Mouse (Mus musculus): ENCODE data around the gene Hoxc5.

Hoxc5 gene

GRCm38 (mm10) chr15:102990461-102991397, 23.5 kb downstream of the Hoxc5 start, which contains the start of gene Hoxc8:
Gene Hoxc8 (plus strand): TSS chr15:102990607.
- no peak for DNase-seq (ENCODE audit: low spot score)

GRCm38 (mm10) chr15:102991782-102992181, 24.5 kb downstream of the Hoxc5 start:
- DNase-seq (ENCODE audit: low spot score): no peak

GRCm38 (mm10) chr15:102992206-102992605, 25.0 kb downstream of the Hoxc5 start:
- DNase-seq (ENCODE audit: low spot score): no peak

- DNase-seq (ENCODE audit: low spot score): no peak
These were observed 25.6 kb downstream of the Hoxc5 start for GRCm38 (mm10) chr15:102992863-102993262.

- DNase-seq (ENCODE audit: low spot score): no peak
These were observed 29.3 kb downstream of the Hoxc5 start for GRCm38 (mm10) chr15:102996548-102996947.

- no peak for DNase-seq (ENCODE audit: low spot score)
These were observed 30.2 kb downstream of the Hoxc5 start for GRCm38 (mm10) chr15:102997431-102997830.

GRCm38 (mm10) chr15:102997939-102998355, 30.7 kb downstream of the Hoxc5 start, which contains the start of gene Hoxc6:
Gene Hoxc6 (plus strand): TSS chr15:102998257.
- no peak for DNase-seq (ENCODE audit: low spot score)

GRCm38 (mm10) chr15:102998608-102999182, 31.5 kb downstream of the Hoxc5 start:
- no peak for DNase-seq (ENCODE audit: low spot score)

- peak; percentile 69 for DNase-seq (ENCODE audit: low spot score)
These were observed 32.1 kb downstream of the Hoxc5 start for GRCm38 (mm10) chr15:102999183-102999831.

GRCm38 (mm10) chr15:102999955-103000354, 32.7 kb downstream of the Hoxc5 start:
- no peak for DNase-seq (ENCODE audit: low spot score)

- DNase-seq (ENCODE audit: low spot score): no peak
These were observed 33.3 kb downstream of the Hoxc5 start for GRCm38 (mm10) chr15:103000501-103000901.

GRCm38 (mm10) chr15:103001370-103001769, 34.1 kb downstream of the Hoxc5 start:
- DNase-seq (ENCODE audit: low spot score): no peak

- DNase-seq (ENCODE audit: low spot score): no peak
These were observed 34.9 kb downstream of the Hoxc5 start for GRCm38 (mm10) chr15:103002156-103002555.

- no peak for DNase-seq (ENCODE audit: low spot score)
These were observed 35.7 kb downstream of the Hoxc5 start for GRCm38 (mm10) chr15:103002821-103003448.

- no peak for DNase-seq (ENCODE audit: low spot score)
These were observed 38.1 kb downstream of the Hoxc5 start for GRCm38 (mm10) chr15:103005308-103005707.

GRCm38 (mm10) chr15:103005797-103006196, 38.6 kb downstream of the Hoxc5 start:
- no peak for DNase-seq (ENCODE audit: low spot score)

- DNase-seq (ENCODE audit: low spot score): no peak
These were observed 39.1 kb downstream of the Hoxc5 start for GRCm38 (mm10) chr15:103006326-103006725.

GRCm38 (mm10) chr15:103009265-103010111, 42.2 kb downstream of the Hoxc5 start:
- DNase-seq (ENCODE audit: low spot score): no peak

GRCm38 (mm10) chr15:103010112-103010846, 43.0 kb downstream of the Hoxc5 start:
- DNase-seq (ENCODE audit: low spot score): no peak

- DNase-seq (ENCODE audit: low spot score): no peak
These were observed 43.8 kb downstream of the Hoxc5 start for GRCm38 (mm10) chr15:103010847-103011555.
